Mouse (Mus musculus) spleen, postnatal 14 days (tissue): ENCODE measurements around the gene Rpusd4.

Source experiments
- DNase-seq, 2 experiments: peaks; one replicate each; pipeline ENCODE4 v3.0.0; 2021 to 2022; ENCODE audit warnings: low spot score in 2 of 2

Rpusd4 gene

DNA sequence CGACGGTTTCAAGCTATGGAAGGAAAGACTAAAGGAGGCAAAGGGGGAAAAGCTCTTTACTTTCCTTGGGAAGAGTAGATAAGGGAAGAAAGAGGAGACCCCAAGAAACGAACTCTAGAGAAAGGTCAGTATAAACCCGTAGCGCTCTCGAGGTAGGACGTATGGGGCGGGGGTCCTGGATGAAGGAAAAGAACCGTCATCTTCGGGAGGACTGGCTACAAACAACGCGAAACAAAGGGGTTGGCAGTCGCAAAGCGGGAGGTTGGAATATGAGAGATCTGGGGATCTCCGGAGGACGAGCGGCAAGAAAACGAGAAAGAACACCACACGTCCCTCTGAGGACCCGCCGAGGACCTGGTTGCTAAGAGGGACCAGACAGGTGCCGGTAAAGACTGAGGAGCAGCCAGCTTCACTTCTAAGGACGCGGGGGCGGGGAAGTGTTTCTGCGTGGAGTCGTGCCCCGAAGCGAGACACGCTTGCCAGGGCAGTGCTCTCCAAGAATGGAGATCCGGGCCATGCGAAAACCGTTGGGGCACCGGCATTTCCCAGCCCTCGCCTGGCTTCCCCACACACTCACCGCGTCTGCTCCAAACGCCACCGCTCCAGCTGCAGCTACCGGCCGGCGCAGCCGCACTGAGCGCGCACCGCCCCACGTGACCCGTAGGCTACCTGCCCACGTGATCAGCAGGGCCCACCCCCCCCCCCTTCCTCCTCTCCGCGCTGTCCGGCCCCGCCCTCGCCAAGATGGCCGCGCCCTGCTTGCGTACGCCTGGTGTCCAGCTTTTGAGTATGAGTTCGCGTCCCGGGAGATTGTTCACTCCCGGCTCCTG lies at the start of gene Rpusd4, which contains the start of gene Fam118b:
Gene Rpusd4 (plus strand): TSS at position 720 of the 830 bp plus-strand sequence.
Gene Fam118b (minus strand): TSS at position 660 of the 830 bp plus-strand sequence.
- DNase-seq = peak; percentile 84 to 87

DNA sequence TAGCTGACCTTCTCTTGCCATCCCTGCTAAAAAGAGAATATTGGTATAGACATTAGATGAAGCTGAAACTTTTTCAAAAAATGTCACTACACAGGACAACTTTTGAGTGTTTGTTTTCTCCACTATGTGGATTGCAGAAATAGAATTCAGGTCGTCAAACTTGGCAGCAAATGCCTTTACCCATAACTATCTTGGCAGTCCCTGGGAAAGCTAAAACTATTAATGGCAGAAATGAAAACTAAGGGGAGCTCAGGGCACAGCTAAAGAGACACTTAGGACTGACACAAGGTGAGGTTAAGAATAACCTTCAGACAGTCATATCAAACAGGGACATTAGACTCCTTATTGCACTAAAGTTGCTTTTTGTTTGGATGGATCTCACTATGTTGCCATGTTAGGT lies 49.7 kb upstream of the Rpusd4 start:
- no peak for DNase-seq

DNA sequence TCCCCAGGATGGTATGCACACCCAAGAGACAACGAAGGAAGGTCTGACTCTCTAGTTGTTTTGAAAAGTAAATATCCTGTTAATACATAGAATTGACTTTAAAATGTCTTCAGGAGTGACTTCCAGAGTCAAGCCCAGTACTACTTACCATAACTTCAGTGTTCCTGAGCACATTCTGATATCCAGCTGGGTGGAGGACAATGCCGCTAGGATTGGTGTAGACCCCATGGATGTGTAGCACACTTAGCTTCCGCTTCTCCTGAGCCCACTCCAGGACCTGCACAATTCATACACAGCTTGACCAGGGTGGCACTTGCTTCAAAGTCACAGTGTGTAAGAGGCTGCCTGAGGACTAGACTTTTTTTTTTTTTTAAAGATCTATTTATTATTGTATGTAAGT lies 44.2 kb upstream of the Rpusd4 start:
- no peak for DNase-seq

DNA sequence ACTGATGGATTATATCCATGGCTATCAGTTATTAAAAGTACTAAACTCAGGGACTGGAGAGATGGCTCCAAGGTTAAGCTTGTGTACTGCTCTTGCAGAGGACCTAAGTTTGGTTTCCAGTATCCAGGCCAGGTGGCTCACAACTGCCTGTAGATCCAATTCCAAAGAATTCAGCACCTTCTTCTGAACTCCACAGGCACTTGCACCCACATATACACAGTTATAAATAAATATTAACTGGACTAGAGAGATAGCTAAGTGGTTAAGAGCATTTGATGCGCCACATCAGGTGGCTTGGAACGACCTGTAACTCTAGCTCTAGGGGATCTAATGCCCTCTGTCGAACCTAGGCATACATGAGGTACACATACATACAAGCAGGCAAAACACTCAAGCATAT lies 39.0 kb upstream of the Rpusd4 start:
- DNase-seq = no peak

DNA sequence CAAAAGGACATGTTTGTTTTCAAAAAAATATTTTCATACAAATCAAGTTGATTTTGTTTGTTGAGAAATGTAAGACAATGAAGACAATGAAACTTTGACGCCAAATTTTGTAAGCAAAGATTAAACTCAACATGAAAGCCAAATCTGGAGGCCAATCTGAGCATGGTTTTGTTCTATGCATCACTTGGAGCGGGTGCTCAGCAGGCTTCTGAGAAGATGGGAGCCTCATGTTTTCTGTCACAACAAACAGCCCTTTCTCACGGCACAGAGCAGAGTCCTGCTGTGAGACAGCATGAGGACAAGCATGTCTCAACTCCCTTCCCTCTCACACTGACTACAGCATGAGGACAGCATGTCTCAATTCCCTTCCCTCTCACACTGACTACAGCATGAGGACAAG lies 31.7 kb upstream of the Rpusd4 start:
- no peak for DNase-seq

DNA sequence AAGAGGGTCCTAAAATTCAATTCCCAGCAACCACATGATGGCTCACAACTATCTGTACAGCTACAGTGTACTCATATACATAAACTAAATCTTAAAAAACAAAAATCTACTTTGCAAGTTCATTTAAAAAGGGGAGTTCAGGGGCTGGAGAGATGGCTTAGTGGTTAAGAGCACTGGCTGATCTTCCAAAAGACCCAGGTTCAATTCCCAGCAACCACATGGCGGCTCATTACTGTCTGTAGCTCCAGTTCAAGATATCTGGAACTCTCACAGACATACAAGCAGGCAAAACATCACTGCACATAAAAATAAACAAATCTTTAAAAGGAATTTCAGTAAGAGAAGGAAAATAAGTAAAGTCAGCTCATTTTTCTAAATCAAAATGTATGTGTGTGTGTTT lies 29.3 kb upstream of the Rpusd4 start:
- DNase-seq = no peak

DNA sequence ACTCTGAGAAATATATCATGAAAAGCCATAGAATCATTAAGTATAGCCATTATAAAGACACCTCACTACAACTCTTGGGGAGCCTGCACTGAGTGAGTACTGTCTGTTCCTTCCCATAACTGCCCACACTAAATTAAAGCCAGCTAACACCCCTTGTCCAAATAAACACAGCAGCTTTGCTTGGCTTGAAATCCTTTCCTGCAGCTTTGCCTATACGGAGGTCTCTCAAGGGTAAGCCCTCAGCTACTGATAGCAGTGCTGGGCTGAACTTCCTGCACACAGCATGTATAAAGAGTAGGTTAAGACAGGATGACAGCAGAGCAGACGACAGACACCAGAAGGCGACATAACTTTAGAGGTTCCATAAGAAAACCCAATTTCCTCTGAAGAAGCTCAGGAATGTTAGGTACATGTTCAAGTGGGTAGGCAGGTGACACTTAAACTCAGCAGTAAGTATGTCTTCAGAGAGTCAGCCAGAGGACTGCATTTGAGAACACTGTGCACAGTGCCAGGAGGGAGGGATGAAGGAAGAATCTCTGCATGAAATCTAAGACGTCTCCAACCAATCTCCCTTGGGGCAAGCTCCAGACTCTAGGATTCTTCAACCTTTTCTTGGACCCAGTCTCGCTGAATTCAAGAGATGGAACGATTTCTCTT lies 28.6 kb upstream of the Rpusd4 start:
- DNase-seq = no peak

DNA sequence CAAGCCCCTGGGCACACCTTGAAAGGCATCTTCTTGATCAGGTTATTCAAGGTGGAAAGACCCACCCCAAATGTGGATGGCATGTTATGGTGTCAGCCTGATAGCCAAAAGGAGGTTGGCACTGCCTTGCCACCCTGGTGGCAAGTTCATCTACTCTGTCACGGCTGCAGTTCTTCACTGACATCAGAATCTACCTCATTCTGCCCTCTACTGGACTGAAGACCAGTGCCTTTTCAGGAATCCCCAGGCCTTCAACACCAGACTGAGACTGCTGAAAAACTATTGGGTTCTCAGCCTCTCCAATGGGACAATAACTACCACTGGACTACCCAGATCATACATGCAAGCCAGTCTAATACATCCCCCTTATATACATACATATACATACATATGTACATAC lies 27.9 kb upstream of the Rpusd4 start:
- no peak for DNase-seq

DNA sequence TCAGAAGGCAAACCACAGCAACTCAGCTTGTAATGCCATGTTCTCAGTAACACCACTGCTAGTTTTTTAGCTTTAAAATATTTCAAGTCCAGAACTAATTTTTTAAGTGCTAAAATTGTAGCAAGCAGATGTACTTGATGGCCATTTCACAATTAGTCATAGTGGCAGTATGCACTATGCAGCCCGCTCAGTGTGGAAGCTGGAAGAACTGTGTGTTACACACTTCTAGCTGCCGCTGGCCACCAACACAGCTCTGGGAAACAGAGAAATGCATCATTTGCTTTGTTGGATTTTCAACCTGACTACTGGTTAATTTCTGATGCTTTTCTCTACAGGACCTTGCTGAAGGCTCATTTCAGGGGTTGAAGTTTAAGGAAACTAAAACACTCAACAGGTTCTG lies 20.3 kb upstream of the Rpusd4 start:
- DNase-seq = no peak

DNA sequence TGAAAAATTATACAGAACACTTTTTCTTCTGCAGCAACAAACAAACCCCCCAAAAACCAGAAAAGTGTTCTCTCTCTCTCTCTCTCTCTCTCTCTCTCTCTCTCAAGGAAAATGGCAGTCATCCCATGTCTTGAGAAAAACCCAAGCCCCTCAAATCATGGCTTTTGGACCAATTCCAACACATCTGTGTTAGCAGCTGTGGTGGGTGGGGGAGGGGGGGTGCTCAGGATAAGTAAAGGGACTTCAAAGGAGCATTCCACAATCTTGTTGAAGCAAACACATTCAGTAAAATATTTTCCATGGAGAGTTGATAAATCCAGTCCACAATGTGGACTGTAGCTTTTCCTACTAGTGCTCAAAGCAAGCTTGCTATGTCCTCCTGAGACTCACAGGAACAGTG lies 18.2 kb upstream of the Rpusd4 start:
- no peak for DNase-seq

DNA sequence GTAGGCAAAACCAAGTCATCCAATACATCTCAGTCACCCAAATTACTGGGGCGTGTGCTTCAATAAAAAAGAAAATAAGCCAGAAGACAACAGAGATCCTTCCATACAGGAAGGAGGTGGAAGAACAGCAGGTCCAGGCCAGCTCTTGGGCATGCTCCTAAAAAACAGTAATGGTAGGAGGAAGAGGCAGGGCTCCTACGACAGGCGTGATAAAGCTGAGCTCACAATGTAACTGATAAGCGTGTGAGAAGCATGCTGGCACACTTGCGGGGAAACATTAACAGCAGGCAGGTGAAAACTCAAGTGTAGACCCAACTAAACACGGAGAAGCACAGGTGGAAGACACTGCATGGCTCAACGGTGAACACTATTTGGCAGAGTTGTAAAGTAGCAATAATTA lies 10.3 kb upstream of the Rpusd4 start:
- no peak for DNase-seq

DNA sequence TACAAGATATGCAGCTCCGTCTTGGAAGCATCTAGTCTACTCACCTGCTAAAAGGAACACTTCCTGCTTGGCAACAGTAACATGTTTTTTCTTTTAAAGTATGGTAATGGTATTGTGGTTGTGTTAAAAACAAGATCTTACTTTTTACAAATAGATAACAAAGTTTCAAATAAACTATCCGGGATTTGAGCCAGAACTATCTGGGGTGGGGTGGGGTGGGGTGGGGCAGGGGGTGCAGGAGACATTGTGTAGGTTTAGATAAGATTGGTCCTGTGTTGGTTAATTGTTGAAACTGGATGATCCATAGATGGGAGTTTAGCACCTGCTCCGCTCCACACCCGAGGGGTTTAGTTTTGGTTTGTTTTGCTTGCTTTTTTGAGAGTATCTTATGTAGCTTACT lies 5.2 kb upstream of the Rpusd4 start:
- no peak for DNase-seq

DNA sequence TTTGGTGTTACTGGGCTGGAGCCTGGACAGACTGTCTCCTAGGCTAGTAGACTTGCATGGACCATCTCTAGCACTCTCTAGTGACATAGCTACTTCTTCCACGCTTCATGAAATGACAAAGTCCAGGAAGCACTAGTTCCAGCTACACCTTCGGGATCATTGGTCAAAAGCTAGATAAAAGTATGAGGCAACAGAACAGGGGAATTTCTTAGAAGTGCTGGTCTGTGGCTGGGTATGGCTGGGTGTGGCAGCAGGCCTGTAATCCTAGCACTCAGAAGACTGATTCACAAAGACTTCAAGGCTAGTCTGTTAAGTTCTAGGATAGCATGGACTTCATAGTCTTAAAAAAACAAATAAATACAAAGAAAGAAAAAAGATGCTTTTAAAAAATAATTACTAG lies 4.2 kb upstream of the Rpusd4 start:
- no peak for DNase-seq

DNA sequence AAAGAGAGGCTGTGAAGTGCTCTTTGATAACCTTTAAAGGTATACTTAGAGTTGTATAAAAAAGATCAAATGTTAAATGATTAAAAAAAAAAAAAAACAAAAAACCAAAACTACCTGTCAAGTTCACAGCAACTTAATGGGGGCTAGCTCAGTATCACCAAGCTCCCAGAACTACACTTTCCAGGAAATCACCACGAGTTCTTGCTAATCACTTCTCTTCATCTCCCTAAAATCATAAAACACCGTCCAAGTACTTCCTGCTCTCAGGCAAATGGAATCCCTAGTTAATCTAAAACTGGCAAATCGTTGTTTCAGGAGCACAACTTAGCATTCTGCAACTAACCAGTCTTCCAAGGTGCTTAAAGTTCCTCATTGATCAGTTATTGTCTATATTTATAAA lies 3.2 kb upstream of the Rpusd4 start:
- DNase-seq = no peak

DNA sequence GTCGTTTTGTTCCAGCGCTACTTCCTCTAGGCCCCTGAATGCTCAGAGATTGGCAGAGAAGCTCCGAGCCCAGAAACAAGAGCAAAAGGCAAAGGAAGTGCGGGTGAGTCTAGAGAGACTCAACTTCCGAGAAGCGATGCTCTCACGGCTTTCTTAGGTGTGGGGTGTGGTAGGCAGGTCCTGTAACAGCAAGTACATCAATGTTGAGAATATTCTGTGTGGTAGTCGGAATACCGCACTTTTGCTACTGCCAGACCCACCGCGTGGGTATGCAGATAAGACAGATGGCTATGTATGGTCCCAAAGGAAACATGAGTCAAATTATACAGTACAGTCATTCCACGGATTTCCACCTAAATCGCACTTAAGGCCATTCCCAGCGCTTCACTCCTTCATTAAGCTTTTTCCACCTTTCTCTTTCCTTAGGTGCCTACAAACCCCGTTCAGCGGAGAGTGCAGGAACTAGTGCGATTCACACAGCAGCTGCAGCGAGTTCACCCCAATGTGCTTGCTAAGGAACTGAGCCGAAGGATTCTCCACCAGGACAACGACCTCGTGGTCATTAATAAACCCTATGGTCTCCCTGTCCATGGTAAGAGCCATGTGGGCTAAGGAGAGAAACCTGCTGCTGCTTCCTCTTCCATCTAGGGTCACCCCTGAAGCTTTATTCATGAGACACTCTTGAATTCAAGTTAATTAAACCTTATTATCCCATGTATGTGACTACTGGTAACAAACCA lies 481 bp downstream of the Rpusd4 start:
- no peak for DNase-seq

DNA sequence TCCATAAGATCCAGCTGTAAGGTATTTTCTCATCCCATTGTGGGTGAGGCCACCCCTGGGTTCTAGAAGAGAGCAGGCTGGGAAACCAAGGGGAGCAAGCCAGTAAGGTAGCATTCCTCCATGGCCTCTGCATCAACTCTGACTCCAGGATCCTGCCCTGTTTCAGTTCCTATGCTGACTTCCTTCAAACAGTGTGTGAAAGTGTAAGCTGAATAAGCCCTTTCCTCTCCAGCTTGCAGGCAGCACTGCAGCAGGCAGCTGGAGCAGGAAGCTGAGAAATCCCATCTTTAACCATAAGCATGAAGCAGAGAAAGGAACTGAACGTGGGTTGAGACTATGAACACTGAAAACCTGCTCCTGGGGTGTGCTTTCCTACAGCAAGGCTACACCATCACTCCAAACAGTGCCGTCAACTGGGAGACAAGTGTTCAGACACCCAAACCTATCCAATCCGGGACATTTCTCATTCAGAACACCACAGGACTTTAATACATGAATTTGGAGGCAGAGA lies 10.2 kb downstream of the Rpusd4 start:
- DNase-seq = no peak

DNA sequence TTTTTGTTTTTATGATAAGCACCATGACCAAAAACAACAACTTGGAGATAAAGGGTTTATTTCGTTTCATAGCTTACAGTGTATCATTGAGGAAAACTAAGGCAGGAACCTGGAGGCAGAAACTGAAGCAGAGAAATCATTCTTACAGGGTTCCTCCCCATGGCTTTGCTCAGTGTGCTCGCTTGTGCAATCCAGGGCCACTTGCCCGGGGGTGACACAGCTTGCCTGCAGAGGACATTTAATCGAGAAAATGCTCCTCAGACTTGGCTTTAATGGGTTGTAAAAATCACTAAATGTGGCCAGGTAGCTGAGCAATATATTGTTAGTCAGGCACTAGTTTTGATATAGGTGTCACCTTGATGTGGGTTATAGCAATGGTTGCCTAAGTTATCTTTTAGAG lies 10.8 kb downstream of the Rpusd4 start:
- no peak for DNase-seq

DNA sequence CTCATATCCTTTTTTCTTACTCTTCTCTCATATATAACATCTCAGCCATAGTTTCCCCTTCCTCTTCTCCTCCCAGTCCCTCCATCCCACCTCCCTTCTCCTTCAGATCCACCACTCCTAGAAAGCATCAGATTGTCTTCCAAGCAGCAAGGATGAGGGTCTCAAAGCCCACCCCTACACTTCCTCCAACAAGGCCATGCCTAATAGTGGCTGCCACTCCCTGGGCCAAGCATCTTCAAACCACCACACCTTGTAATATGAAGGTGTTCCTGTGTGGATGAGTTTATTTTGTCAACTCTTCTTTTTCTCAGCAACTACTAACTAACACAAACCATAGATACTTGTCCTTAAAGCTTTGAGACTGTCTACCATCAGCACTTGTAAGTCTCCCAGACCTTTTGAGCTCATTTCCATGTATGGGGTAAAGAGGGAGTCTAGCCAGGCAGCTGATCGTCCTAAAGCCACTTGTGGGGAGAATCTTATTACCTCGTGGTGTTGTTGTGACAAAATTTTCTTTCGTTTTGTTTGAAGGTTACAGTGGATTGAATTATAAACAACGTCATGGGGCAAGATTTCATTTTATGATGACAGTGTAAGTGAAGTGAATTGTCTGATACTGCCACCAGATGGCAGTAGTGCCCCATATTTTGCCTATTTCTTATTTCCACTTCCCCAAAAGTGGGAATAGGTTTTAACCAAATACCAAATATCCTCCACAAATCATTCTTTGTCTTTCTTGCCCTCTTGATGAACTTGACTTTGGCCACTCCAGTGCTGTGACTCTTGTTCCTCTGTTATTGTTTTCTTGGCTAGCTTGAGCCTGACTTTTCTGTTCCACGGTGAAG lies 14.6 kb downstream of the Rpusd4 start:
- DNase-seq = peak in 1 of 2 experiments; percentile 7

DNA sequence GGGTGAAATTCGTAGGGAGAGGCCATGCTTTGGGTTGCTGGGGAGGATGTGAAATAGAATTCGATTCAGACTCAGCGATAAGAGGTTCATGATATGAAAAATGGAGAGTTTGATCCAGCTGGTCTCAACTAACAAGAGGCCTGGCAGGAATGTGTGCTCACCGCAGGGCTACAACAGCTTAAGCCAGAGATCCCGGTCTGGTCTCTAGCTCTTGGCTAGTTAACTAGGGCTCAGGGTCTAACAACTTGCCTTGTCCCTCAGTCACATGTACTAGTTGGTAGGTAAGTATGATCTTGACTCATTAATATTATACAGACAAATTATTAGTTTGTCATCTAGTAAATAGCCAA lies 15.2 kb downstream of the Rpusd4 start:
- no peak for DNase-seq

DNA sequence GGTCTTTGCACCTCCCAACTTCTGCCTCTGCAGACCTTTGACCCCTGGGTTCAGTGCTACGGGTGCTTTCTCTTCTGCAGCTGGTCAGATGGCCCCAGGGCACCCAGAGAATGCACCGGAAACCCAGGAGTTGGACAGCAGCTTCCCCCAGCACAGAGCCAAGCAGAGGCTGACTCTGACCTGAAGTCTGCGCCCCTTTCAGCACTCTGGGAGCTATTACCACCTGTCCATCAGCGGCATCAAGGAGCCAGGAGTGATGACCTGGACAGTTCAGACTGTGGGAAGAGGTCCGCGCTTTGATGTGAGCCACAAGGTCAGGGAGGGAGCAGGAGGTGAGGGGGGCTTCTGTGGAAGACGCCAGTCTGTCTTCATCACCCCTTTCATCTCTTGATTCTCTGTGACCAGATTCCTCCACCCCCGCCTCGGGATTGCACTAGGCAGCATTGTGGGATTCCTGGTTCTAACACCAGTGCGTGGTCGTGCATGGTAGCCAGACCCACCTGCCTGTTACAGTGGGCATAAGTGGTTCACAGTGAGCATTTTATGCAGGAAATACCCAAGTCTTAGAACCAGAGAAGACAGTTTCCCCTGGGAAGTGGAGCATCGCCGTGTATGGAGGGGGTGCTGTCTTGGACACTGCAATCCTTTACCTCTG lies 15.9 kb downstream of the Rpusd4 start:
- no peak for DNase-seq

DNA sequence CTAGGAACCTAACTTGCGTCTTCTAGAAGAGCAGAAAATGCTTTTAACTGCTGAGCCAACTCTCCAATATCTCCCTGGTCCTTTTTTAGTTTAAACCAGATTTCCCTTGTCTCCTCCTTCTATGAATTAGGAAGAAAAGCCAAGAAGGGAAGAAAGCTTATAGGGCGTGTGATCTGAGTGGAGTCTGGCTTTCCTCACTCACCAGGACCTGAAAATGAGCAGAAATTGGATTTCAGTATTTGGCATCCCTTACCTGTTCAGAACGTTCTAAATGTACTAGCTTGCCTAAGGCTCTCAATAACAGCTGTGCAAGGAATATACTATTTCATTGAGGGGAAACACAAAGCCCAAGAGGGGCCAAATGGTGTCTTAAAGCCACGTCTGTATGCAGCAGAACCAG lies 16.7 kb downstream of the Rpusd4 start:
- DNase-seq = no peak
